Mouse (Mus musculus): ENCODE results near the gene Tle6.

Gene Tle6

GRCm38 (mm10) chr10:81541803-81542202 is 59.1 kb downstream of the Tle6 start:
- no peak for DNase-seq (ENCODE audit: low read depth, low spot score)

DNA sequence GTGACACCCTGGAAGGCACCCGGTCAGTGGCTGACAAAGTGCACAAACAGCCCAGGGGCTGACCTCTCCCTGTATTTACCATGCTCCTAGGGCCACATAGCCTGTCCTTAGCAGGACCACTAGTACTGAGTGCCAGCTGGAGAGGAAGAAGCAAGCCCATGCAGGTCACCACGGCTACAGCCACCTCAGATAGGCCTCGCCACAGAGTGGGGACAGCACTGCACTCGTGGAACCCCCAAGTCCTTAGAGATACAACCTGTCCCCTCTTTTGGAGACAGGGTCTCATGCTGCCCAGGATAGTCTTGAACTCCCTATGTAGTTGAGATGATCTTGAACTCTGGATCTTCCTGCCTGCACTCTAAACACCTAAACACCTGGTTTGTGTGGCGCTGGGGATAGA is 59.5 kb downstream of the Tle6 start:
- DNase-seq (ENCODE audit: low read depth, low spot score) = no peak

All from brain, adult 2 months (tissue).